Mouse (Mus musculus) right cerebral cortex, postnatal 25 days (tissue): ENCODE measurements around the gene Fbxo2.
"Not testable (repeated sequence)": the region's sequence is repeated elsewhere in the genome, so short reads cannot be mapped to it uniquely, and the experiment has no call there.

Experiments used
- DNase-seq: peaks from one replicate; pipeline ENCODE4 v3.0.0; 2022

Gene Fbxo2

GRCm38 (mm10) chr4:148177716-148178115 is 17.3 kb downstream of the Fbxo2 start:
- no peak for DNase-seq

GRCm38 (mm10) chr4:148181483-148181882 is 21.1 kb downstream of the Fbxo2 start:
- no peak for DNase-seq

GRCm38 (mm10) chr4:148182363-148182762 is 21.9 kb downstream of the Fbxo2 start:
- DNase-seq, result no peak

- no peak for DNase-seq
Measured at GRCm38 (mm10) chr4:148184564-148184963, 24.1 kb downstream of the Fbxo2 start.

- no peak for DNase-seq
Measured at GRCm38 (mm10) chr4:148185819-148186218, 25.4 kb downstream of the Fbxo2 start.

GRCm38 (mm10) chr4:148188767-148189166 is 28.3 kb downstream of the Fbxo2 start:
- not testable (repeated sequence) for DNase-seq

- DNase-seq, result no peak
Measured at GRCm38 (mm10) chr4:148192707-148193245, 32.4 kb downstream of the Fbxo2 start.

- DNase-seq, result no peak
Measured at GRCm38 (mm10) chr4:148194400-148194799, 34.0 kb downstream of the Fbxo2 start.

- DNase-seq, result no peak
Measured at GRCm38 (mm10) chr4:148198721-148199120, 38.3 kb downstream of the Fbxo2 start.

- DNase-seq, result no peak
Measured at GRCm38 (mm10) chr4:148203557-148203956, 43.1 kb downstream of the Fbxo2 start.

GRCm38 (mm10) chr4:148204061-148204872 is 43.8 kb downstream of the Fbxo2 start:
- no peak for DNase-seq

GRCm38 (mm10) chr4:148204873-148205232 is 44.4 kb downstream of the Fbxo2 start:
- DNase-seq, result no peak

- peak; percentile 75 for DNase-seq
Measured at GRCm38 (mm10) chr4:148214460-148215136, 54.2 kb downstream of the Fbxo2 start.

GRCm38 (mm10) chr4:148215264-148215900 is 55.0 kb downstream of the Fbxo2 start:
- DNase-seq, result no peak
